Mouse (Mus musculus) stomach, postnatal 0 days (tissue): Measurements from ENCODE around the gene Trp53bp2. TPM values are rescaled to one million over a fixed set of nuclear protein-coding genes. Genes with fewer than 3 reads are reported as not detected.

Experiments used
- ATAC-seq: fragments of 200-750 bp; cut with Nextera tagmentation; 2 replicates; pipeline ENCODE4 v1.8.0; 2017; ENCODE audit not compliant: low FRiP score, low TSS enrichment
- DNase-seq: peaks from one replicate; pipeline ENCODE4 v3.0.0-alpha.2; 2016; ENCODE audit warnings: low spot score
- H3K27ac ChIP-seq: fragments of 300-500 bp; sonication (generic); replicated peaks from 2 replicates; pipeline ENCODE4 v1.5.1; 2014; ENCODE audit warnings: mild to moderate bottlenecking, control low read depth
- H3K27me3 ChIP-seq: fragments of 300-500 bp; sonication (generic); 2 replicates; pipeline ENCODE4 v1.6.1; 2014; ENCODE audit warnings: low read length; ENCODE audit not compliant: control insufficient read depth, insufficient read depth
- H3K36me3 ChIP-seq: fragments of 300-500 bp; sonication (generic); 2 replicates; pipeline ENCODE4 v1.6.1; 2014; ENCODE audit warnings: low read length, mixed read lengths; ENCODE audit not compliant: control insufficient read depth, insufficient read depth
- H3K4me1 ChIP-seq: fragments of 300-500 bp; sonication (generic); replicated peaks from 2 replicates; pipeline ENCODE4 v1.6.1; 2014; ENCODE audit warnings: antibody characterized with exemption; ENCODE audit not compliant: control insufficient read depth, insufficient read depth
- H3K4me2 ChIP-seq: fragments of 300-500 bp; sonication (generic); replicated peaks from 2 replicates; pipeline ENCODE4 v1.6.1; 2014; ENCODE audit warnings: low read depth, mild to moderate bottlenecking, control low read depth, moderate library complexity
- H3K4me3 ChIP-seq: fragments of 300-500 bp; sonication (generic); 2 replicates; pipeline ENCODE4 v1.5.1; 2014; ENCODE audit warnings: low read depth, low read length, control low read depth
- H3K9ac ChIP-seq: fragments of 300-500 bp; sonication (generic); 2 replicates; pipeline ENCODE4 v1.6.1; 2014; ENCODE audit warnings: mild to moderate bottlenecking, low read length, control low read depth, mixed read lengths
- H3K9me3 ChIP-seq: fragments of 300-500 bp; sonication (generic); 2 replicates; pipeline ENCODE4 v1.6.1; 2016; ENCODE audit warnings: low read length; ENCODE audit not compliant: control insufficient read depth
- CTCF ChIP-seq: IDR thresholded peaks from 2 replicates; pipeline ENCODE4 v1.5.1; 2016; ENCODE audit warnings: antibody characterized with exemption, low read depth, mild to moderate bottlenecking, moderate library complexity
- EP300 ChIP-seq: optimal IDR thresholded peaks from 2 replicates; pipeline ENCODE3; 2016; ENCODE audit warnings: antibody characterized with exemption
- WGBS: fragments of 180-500 bp; shearing (Covaris S2); extraction: QIAGEN DNeasy Blood & Tissue Kit; methylation state at CpG from one replicate; pipeline ENCODE4 v1.1.7; 2014; 5-methylcytosine and 5-hydroxymethylcytosine counted together
- polyA plus RNA-seq: library from polyadenylated mRNA; unstranded; fragments of >200 nt; fragmentation: Nextera tagmentation; extraction: Ambion mirVana; gene quantifications from 2 replicates; pipeline ENCODE4 v1.2.1, GENCODE M21; 2015

Trp53bp2 gene
- polyA plus RNA-seq, 1 experiment from 2014 or later = 9.5 TPM

- Histone ChIP-seq H3K9me3 (no peaks in the 10 kb centered on the region), H3K4me1 (peaks cover 16% of the 10 kb centered on the region), H3K4me2 (no peak overlapping the region), H3K27me3 (no peaks in the 10 kb centered on the region), H3K36me3 (0 out of 2 replicates have a peak, but pooled peaks cover 4% of the 10 kb centered on the region), H3K27ac (no peak overlapping the region), H3K9ac (no peak overlapping the region), H3K4me3 (no peak overlapping the region)
- ATAC-seq = no peak
- DNase-seq = no peak
- 78% methylated on average over 3 of the region's 3 CpGs for WGBS
- TF ChIP-seq CTCF = no peak
- TF ChIP-seq EP300 = no peak
These were observed 96.3 kb downstream of the Trp53bp2 start for GRCm38 (mm10) chr1:182505291-182505690.

GRCm38 (mm10) chr1:182506229-182506986 lies 97.4 kb downstream of the Trp53bp2 start:
- H3K9ac ChIP-seq = peak overlapping the region; percentile 52
- 30% methylated on average over 7 of the region's 7 CpGs for WGBS
- peak overlapping the region; percentile 35 for H3K4me2 ChIP-seq
- peaks cover 16% of the 10 kb centered on the region for H3K4me1 ChIP-seq
- peak; percentile 78 for ATAC-seq
- H3K27ac ChIP-seq = peak overlapping the region; percentile 93
- no peaks in the 10 kb centered on the region for H3K27me3 ChIP-seq
- 0 out of 2 replicates have a peak, but pooled peaks cover 4% of the 10 kb centered on the region for H3K36me3 ChIP-seq
- no peak overlapping the region for H3K4me3 ChIP-seq
- TF ChIP-seq EP300 = no peak
- peak; percentile 63 for TF ChIP-seq CTCF
- peak; percentile 68 for DNase-seq
- H3K9me3 ChIP-seq = no peaks in the 10 kb centered on the region

GRCm38 (mm10) chr1:182509110-182509797 lies 100.3 kb downstream of the Trp53bp2 start:
- WGBS = 61% methylated on average over 10 of the region's 10 CpGs
- Histone ChIP-seq H3K4me1 (peaks cover 11% of the 10 kb centered on the region), H3K27me3 (no peaks in the 10 kb centered on the region), H3K27ac (peak overlapping the region; percentile 56; the same call in 1 of the 2 replicates), H3K9me3 (no peaks in the 10 kb centered on the region), H3K9ac (0 out of 2 replicates have a peak overlapping the region, but pooled peaks have one; percentile 18), H3K4me3 (no peak overlapping the region), H3K4me2 (no peak overlapping the region), H3K36me3 (0 out of 2 replicates have a peak, but pooled peaks cover 6% of the 10 kb centered on the region)
- peak; percentile 33 for ATAC-seq
- peak; percentile 62 for DNase-seq
- TF ChIP-seq EP300 (no peak), CTCF (no peak)

- no peak for ATAC-seq
- no peak overlapping the region for H3K27ac ChIP-seq
- no peak overlapping the region for H3K4me3 ChIP-seq
- no peak for DNase-seq
- H3K36me3 ChIP-seq = 0 out of 2 replicates have a peak, but pooled peaks cover 9% of the 10 kb centered on the region
- peaks cover 12% of the 10 kb centered on the region; the same call in 1 of the 2 replicates for H3K4me1 ChIP-seq
- 62% methylated on average over 2 of the region's 2 CpGs for WGBS
- TF ChIP-seq EP300 (no peak), CTCF (no peak)
- H3K4me2 ChIP-seq = no peak overlapping the region
- no peak overlapping the region for H3K9ac ChIP-seq
- no peaks in the 10 kb centered on the region for H3K27me3 ChIP-seq
- H3K9me3 ChIP-seq = no peaks in the 10 kb centered on the region
These were observed 102.1 kb downstream of the Trp53bp2 start for GRCm38 (mm10) chr1:182511073-182511472.

- H3K9ac ChIP-seq = no peak overlapping the region
- no peaks in the 10 kb centered on the region for H3K9me3 ChIP-seq
- DNase-seq (no peak), ATAC-seq (no peak)
- no peak overlapping the region for H3K4me2 ChIP-seq
- no peaks in the 10 kb centered on the region for H3K27me3 ChIP-seq
- H3K27ac ChIP-seq = no peak overlapping the region
- 0 out of 2 replicates have a peak, but pooled peaks cover 9% of the 10 kb centered on the region for H3K36me3 ChIP-seq
- peaks cover 11% of the 10 kb centered on the region; the same call in 1 of the 2 replicates for H3K4me1 ChIP-seq
- H3K4me3 ChIP-seq = no peak overlapping the region
- TF ChIP-seq EP300 (no peak), CTCF (no peak)
- 64% methylated on average over 8 of the region's 8 CpGs for WGBS
These were observed 102.8 kb downstream of the Trp53bp2 start for GRCm38 (mm10) chr1:182511778-182512177.

Other genes with a start within 250 kb of the Trp53bp2 start
- gene Vmn1r1, start 244.7 kb upstream of the Trp53bp2 start, polyA plus RNA-seq = not detected in 2 replicates
- 214 and 223 TPM in 2 replicates for gene Degs1, start 126.4 kb upstream of the Trp53bp2 start, polyA plus RNA-seq
- 12.6 and 13.6 TPM in 2 replicates for gene Fbxo28, start 67.5 kb upstream of the Trp53bp2 start, polyA plus RNA-seq
- 54.4 and 55.6 TPM in 2 replicates for gene Capn2, start 108.4 kb downstream of the Trp53bp2 start, polyA plus RNA-seq
- gene Capn8, start 155.8 kb downstream of the Trp53bp2 start, polyA plus RNA-seq = 10.1 and 12.8 TPM in 2 replicates